Mouse (Mus musculus) heart, embryonic 14.5 days (tissue): ENCODE results near the gene Atg4c. TPM values are rescaled to one million over a fixed set of nuclear protein-coding genes. Genes with fewer than 3 reads are reported as not detected.

Experiments
- ATAC-seq: fragments of 200-750 bp; cut with Nextera tagmentation; 2 replicates; pipeline ENCODE4 v1.8.0; 2017; ENCODE audit warnings: low read depth, moderate TSS enrichment; ENCODE audit not compliant: insufficient number of reproducible peaks, insufficient read depth, low FRiP score
- H3K27ac ChIP-seq, 2 experiments: fragments of 200-500 bp in 1 of 2; fragments of 300-500 bp in 1 of 2; sonication (generic) in 1 of 2; replicated peaks in 1 of 2; 2 replicates each; pipeline ENCODE4 v1.5.1; 2012 to 2014; ENCODE audit warnings: low read depth in 2 of 2, low read length in 2 of 2, control low read depth in 1 of 2, mild to moderate bottlenecking in 1 of 2, mixed read lengths in 1 of 2; ENCODE audit not compliant: control insufficient read depth in 1 of 2, insufficient read depth in 1 of 2
- H3K27me3 ChIP-seq: fragments of 300-500 bp; sonication (generic); 2 replicates; pipeline ENCODE4 v1.6.1; 2014; ENCODE audit warnings: mild to moderate bottlenecking, low read length, control low read depth; ENCODE audit not compliant: control insufficient read depth, insufficient read depth
- H3K36me3 ChIP-seq: fragments of 300-500 bp; sonication (generic); 2 replicates; pipeline ENCODE4 v1.6.1; 2014; ENCODE audit warnings: mild to moderate bottlenecking, control low read depth, low read length, mixed read lengths; ENCODE audit not compliant: control insufficient read depth, insufficient read depth
- H3K4me1 ChIP-seq, 2 experiments: fragments of 200-500 bp in 1 of 2; fragments of 300-500 bp in 1 of 2; sonication (generic) in 1 of 2; 2 replicates each; pipeline ENCODE4 v1.6.1; 2012 to 2014; ENCODE audit warnings: low read length in 2 of 2, control low read depth in 1 of 2, mixed read lengths in 1 of 2; ENCODE audit not compliant: control insufficient read depth in 2 of 2, insufficient read depth in 2 of 2
- H3K4me2 ChIP-seq: fragments of 300-500 bp; sonication (generic); 2 replicates; pipeline ENCODE4 v1.6.1; 2014; ENCODE audit warnings: mild to moderate bottlenecking, low read length
- H3K4me3 ChIP-seq, 2 experiments: fragments of 200-500 bp in 1 of 2; fragments of 300-500 bp in 1 of 2; sonication (generic) in 1 of 2; 2 replicates each; pipeline ENCODE4 v1.5.1; 2012 to 2014; ENCODE audit warnings: low read length in 2 of 2, mild to moderate bottlenecking in 2 of 2, control low read depth in 1 of 2, low read depth in 1 of 2, moderate library complexity in 1 of 2; ENCODE audit not compliant: control insufficient read depth in 1 of 2, insufficient read depth in 1 of 2
- H3K9ac ChIP-seq: fragments of 300-500 bp; sonication (generic); 2 replicates; pipeline ENCODE4 v1.6.1; 2014; ENCODE audit warnings: mild to moderate bottlenecking, low read length
- H3K9me3 ChIP-seq: fragments of 300-500 bp; sonication (generic); 2 replicates; pipeline ENCODE4 v1.6.1; 2016; ENCODE audit warnings: low read length, control low read depth; ENCODE audit not compliant: control insufficient read depth
- WGBS: fragments of 180-500 bp; shearing (Covaris S2); extraction: QIAGEN DNeasy Blood & Tissue Kit; methylation state at CpG from one replicate; pipeline ENCODE4 v1.1.7; 2014; 5-methylcytosine and 5-hydroxymethylcytosine counted together
- polyA plus RNA-seq: library from polyadenylated mRNA; unstranded; fragments of >200 nt; fragmentation: Nextera tagmentation; extraction: Ambion mirVana; gene quantifications from 2 replicates; pipeline ENCODE4 v1.2.1, GENCODE M21; 2014

The Atg4c gene
- polyA plus RNA-seq, 1 experiment from 2014 or later = 8.5 TPM

- Histone ChIP-seq H3K4me2 (no peak overlapping the region), H3K9me3 (no peaks in the 10 kb centered on the region), H3K4me1 (no peaks in the 10 kb centered on the region), H3K4me3 (no peak overlapping the region), H3K9ac (no peak overlapping the region), H3K27me3 (no peaks in the 10 kb centered on the region), H3K27ac (no peak overlapping the region), H3K36me3 (no peaks in the 10 kb centered on the region)
- 78% methylated on average over 10 of the region's 10 CpGs for WGBS
- ATAC-seq = no peak
Observed at GRCm38 (mm10) chr4:99266843-99267445, 73.2 kb downstream of the Atg4c start.

- H3K27ac ChIP-seq = no peak overlapping the region
- no peaks in the 10 kb centered on the region for H3K27me3 ChIP-seq
- H3K9ac ChIP-seq = no peak overlapping the region
- H3K4me1 ChIP-seq = no peaks in the 10 kb centered on the region
- WGBS = 65% methylated on average over 9 of the region's 9 CpGs
- no peaks in the 10 kb centered on the region for H3K9me3 ChIP-seq
- no peaks in the 10 kb centered on the region for H3K36me3 ChIP-seq
- no peak overlapping the region for H3K4me3 ChIP-seq
- no peak for ATAC-seq
- H3K4me2 ChIP-seq = no peak overlapping the region
Observed at GRCm38 (mm10) chr4:99272860-99273259, 79.1 kb downstream of the Atg4c start.

GRCm38 (mm10) chr4:99273466-99273865, 79.7 kb downstream of the Atg4c start:
- Histone ChIP-seq H3K27ac (no peak overlapping the region), H3K9ac (no peak overlapping the region), H3K9me3 (no peaks in the 10 kb centered on the region), H3K36me3 (no peaks in the 10 kb centered on the region), H3K4me2 (no peak overlapping the region), H3K4me1 (no peaks in the 10 kb centered on the region; a peak in 1 of 4 replicates), H3K27me3 (no peaks in the 10 kb centered on the region), H3K4me3 (no peak overlapping the region)
- WGBS = 97% methylated on average over 3 of the region's 3 CpGs
- no peak for ATAC-seq

GRCm38 (mm10) chr4:99273979-99274378, 80.2 kb downstream of the Atg4c start:
- Histone ChIP-seq H3K27ac (no peak overlapping the region), H3K4me2 (no peak overlapping the region), H3K4me3 (no peak overlapping the region), H3K9ac (no peak overlapping the region), H3K27me3 (no peaks in the 10 kb centered on the region), H3K36me3 (no peaks in the 10 kb centered on the region), H3K4me1 (no peaks in the 10 kb centered on the region; a peak in 1 of 4 replicates), H3K9me3 (no peaks in the 10 kb centered on the region)
- WGBS = 52% methylated on average over 7 of the region's 7 CpGs
- no peak for ATAC-seq

GRCm38 (mm10) chr4:99278876-99279275, 85.1 kb downstream of the Atg4c start:
- Histone ChIP-seq H3K9ac (no peak overlapping the region), H3K36me3 (no peaks in the 10 kb centered on the region), H3K4me3 (no peak overlapping the region), H3K9me3 (no peaks in the 10 kb centered on the region), H3K4me1 (no peaks in the 10 kb centered on the region; a peak in 1 of 4 replicates), H3K27ac (no peak overlapping the region), H3K27me3 (no peaks in the 10 kb centered on the region), H3K4me2 (no peak overlapping the region)
- no peak for ATAC-seq
- 82% methylated on average over 7 of the region's 7 CpGs for WGBS

- H3K4me1 ChIP-seq = no peaks in the 10 kb centered on the region; a peak in 1 of 4 replicates
- no peak overlapping the region for H3K4me2 ChIP-seq
- no peak overlapping the region for H3K27ac ChIP-seq
- no peak overlapping the region for H3K4me3 ChIP-seq
- WGBS = 54% methylated on average over 7 of the region's 7 CpGs
- no peak for ATAC-seq
- no peaks in the 10 kb centered on the region for H3K27me3 ChIP-seq
- no peak overlapping the region for H3K9ac ChIP-seq
- H3K36me3 ChIP-seq = no peaks in the 10 kb centered on the region
- H3K9me3 ChIP-seq = no peaks in the 10 kb centered on the region
Observed at GRCm38 (mm10) chr4:99281711-99282110, 88.0 kb downstream of the Atg4c start.

GRCm38 (mm10) chr4:99289286-99289685, 95.6 kb downstream of the Atg4c start:
- Histone ChIP-seq H3K27ac (no peak overlapping the region), H3K9me3 (no peaks in the 10 kb centered on the region), H3K4me3 (no peak overlapping the region), H3K36me3 (no peaks in the 10 kb centered on the region), H3K9ac (no peak overlapping the region), H3K27me3 (no peaks in the 10 kb centered on the region), H3K4me2 (no peak overlapping the region), H3K4me1 (no peaks in the 10 kb centered on the region)
- 80% methylated on average over 10 of the region's 10 CpGs for WGBS
- no peak for ATAC-seq

- no peak for ATAC-seq
- Histone ChIP-seq H3K9ac (no peak overlapping the region), H3K36me3 (no peaks in the 10 kb centered on the region), H3K4me3 (no peak overlapping the region), H3K27me3 (no peaks in the 10 kb centered on the region), H3K9me3 (peaks cover 3% of the 10 kb centered on the region; the same call in 1 of the 2 replicates), H3K4me1 (no peaks in the 10 kb centered on the region), H3K27ac (no peak overlapping the region), H3K4me2 (no peak overlapping the region)
- WGBS = 12% methylated on average over 4 of the region's 4 CpGs
Observed at GRCm38 (mm10) chr4:99298676-99299075, 104.9 kb downstream of the Atg4c start.
